Mouse (Mus musculus) frontal cortex, adult 2 months (tissue): ENCODE data around the gene Phlpp1. TPM values are rescaled to one million over a fixed set of nuclear protein-coding genes. Genes with fewer than 3 reads are reported as not detected.

ENCODE experiments used
- DNase-seq, 2 experiments: peaks; one replicate each; pipeline ENCODE4 v3.0.0; 2022; ENCODE audit warnings: low spot score in 1 of 2; ENCODE audit errors: extremely low spot score in 1 of 2
- polyA plus RNA-seq: library from polyadenylated mRNA; depleted of rRNA; stranded (reverse); fragments of >200 nt; gene quantifications from 2 replicates; pipeline ENCODE4 v1.2.3, GENCODE M21; 2012

Phlpp1 gene
- polyA plus RNA-seq, 1 experiment, result 39.1 TPM

DNA sequence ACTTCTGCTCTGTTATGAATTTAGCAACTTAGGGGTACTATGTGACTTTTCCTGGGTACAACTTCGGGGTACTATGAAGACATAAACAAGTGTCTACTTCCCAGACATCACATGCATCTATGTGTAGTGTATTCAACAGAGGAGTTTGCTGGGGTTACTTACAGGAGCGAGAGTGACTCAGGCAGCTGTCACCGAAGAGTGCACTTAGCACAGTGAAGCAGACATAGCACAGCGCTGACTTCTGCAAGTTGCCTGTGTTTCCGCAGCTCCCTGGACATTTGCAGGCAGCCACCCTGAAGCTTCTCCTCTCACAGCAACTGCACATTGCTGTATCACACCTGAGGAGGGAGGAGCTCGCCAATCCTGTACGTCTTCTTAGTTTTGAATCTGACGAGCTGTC is 8.2 kb upstream of the Phlpp1 start:
- DNase-seq, result no peak

DNA sequence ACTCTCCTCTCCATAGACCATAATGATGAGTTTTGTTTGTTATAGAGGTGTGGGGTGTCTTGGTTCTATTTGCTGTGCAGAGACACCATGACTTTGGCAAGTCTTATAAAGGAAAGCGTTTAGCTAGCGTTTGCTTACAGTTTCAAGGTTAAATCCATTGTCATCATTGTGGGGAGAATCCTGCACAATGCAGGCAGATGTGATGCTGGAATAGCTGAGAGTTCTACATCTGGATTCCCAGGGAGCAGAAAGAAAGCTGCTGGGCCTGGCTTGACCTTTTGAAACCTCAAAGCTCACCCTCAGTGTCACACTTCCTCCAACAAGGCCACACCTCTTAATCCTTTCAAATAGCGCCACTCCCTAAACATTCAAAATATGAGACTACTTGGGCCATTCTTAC is 7.4 kb upstream of the Phlpp1 start:
- no peak for DNase-seq

DNA sequence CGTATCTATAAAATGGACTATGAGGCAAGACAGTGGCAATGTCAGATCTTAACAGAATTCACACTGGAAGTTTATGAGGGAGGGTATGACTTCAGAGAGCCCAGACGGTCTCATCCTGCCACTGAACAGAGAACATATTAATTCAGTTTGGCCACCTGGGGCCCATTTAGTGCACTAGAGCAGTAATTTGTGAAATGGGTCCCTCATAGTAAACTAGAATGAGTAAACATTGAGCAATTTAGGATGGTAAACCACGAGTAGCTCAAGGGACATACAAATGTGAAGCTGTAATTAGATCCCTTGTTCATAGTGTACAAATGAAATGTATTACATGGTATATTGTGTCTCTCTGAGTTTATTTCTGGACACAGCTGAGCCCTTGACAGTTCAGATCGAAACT is 3.6 kb upstream of the Phlpp1 start:
- DNase-seq, result no peak

DNA sequence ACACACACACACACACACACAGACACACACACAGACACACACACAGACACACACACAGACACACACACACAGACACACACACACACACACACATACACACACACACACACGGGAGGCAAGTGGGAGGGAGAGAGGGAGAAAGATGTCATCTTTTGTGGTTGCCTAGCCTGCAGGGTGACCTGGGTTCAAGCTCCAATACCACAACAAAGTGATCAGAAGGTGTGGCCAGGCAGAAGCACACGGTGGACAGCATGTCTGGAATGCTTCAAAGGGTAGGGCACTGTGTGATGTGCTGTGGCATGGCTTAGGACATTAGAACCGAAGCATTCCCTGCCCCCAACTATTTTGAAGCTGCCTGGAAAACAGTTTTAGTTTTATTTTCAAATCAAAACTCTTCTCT is 2.8 kb upstream of the Phlpp1 start:
- DNase-seq, result no peak

DNA sequence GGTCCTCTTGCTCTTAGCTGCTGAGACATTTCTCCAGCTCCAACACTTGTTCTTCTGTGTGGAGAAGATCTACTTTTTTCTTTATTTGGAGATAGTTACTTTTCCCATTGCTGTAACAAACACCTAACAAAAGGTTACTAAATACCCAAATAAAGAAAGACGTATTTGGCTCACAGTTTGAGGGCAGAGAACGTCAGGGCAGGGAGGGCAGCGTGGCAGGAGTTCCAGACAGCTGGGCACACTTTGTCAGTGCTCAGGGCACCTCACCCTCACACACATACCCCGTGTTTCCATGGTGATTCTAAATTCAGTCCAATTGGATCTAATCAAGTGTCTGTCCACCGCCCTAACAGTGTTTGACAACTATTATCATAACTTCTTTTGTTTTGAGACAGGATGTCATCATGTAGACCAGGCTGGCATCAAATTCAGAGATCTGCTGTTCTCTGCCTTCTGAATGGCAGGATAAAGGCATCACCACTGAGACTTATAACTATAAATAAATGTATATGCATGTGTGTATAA is 1.7 kb upstream of the Phlpp1 start:
- DNase-seq, result no peak

DNA sequence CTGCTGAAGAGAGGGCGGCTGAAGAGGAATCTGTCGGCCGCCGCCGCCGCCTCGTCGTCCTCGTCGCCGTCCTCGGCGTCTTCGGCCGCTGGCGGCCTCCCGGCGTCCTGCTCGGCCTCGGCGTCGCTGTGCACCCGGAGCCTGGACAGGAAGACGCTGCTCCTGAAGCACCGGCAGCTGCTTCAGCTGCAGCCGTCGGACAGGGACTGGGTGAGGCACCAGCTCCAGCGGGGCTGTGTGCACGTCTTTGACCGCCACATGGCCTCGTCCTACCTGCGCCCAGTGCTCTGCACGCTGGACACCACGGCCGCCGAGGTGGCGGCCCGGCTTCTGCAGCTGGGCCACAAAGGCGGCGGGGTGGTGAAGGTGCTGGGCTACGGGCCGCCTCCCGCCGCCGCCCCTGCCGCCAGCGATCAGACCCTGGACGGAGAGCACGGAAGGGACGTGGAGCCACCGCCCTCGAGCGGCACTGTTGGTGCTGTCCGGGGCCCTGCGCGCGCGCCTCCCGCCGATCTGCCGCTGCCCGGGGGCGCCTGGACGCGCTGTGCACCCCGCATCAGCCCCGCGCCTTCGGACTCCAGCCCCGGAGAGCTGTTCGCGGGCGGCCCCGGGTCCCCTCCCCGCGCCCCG is 864 bp downstream of the Phlpp1 start:
- DNase-seq, result no peak

DNA sequence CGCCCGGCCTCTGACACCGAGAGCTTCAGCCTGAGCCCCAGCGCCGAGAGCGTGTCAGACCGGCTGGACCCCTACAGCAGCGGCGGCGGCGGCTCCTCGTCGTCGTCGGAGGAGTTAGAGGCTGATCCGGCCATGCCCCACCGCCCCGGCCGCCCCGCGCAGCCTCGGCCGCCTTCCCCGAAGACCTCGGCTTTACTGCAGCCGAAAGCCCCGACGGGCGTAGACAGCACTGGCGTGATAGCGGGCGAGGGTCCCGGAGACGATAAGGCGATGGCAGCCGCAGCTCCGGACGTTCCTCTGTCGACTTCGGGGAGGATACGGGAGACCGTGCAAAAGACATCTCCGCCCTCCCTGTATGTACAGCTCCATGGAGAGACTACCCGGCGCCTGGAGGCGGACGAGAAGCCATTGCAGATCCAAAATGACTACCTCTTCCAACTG is 1.4 kb downstream of the Phlpp1 start:
- no peak for DNase-seq

DNA sequence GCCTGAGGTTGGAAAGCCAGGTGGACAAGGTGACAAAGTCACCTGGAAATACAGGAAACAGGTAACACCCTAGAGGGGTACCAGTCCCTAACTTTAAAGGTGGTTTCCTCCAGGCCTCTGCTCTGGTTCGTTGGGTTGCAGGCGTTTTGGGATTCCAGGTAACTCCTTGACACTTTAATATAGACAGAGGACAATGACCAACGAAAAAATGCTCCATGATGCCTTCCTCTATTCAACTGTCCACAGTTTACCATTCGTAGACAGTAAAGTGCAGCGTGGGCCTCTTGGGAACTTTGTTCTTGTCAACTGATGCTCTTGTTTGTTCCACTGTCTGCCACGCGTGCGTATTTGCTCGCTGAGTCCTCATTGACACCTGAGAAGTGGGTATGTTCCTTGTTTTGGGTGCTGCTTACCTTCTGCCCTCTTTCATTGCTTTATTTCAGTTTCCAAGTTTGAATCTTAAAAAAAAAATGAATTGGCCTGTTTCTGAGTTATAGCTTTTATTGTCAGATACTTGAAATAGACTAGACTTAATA is 2.1 kb downstream of the Phlpp1 start:
- no peak for DNase-seq

DNA sequence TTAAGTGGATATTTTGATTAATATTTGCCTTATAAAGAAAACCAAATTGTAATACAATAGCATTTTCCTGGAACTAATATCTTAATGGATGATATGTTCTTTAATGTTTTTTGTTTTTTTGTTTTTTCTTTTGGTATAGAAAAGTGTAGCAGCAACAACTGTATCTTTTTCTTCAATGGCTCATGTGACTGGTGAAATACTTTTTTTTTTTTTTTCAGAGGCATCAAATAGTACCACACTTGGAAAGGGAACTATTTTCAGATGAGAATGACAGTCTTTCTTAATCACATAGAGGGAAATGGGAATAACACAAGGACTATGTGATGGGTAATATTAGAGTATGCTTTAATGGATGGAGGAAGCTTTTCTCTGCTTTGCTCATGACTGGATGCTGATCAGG is 3.0 kb downstream of the Phlpp1 start:
- no peak for DNase-seq

DNA sequence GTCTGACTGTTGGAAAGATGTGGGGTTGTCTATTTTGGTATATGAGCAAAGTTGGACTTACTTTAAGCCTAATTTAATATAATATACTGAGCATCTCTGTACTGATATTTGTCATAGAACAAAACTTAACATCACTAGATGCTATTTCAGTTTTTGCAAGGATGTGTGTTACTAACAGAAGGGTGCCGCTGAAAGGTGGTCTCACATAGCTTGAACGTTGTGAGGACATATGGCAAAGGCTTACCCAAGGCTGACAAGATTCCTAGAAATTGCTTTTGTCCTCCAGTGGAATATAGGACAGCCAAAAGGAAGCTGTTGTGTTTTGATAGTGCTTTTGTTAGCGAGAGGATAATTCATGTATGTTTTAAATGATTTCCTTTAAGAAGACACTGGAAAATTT is 3.8 kb downstream of the Phlpp1 start:
- no peak for DNase-seq

DNA sequence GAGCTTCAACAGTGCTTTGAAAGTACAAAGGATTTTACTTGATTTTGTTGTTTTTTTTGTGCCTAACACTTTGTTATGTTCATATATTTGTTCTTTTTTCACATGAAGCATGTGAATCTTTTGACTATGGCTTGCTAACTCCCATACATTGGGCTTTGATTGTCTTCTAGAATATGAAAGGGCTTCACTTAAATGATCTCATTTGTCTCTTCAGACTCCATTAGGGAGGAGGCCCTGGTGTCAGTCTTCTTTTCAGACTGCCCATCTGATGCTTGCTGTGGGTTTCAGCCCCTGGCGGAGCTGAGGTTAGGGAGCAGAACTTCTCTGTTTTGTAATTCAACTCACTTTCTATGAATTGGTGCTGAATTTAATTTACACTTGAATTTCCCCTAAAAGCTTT is 5.2 kb downstream of the Phlpp1 start:
- DNase-seq, result no peak

DNA sequence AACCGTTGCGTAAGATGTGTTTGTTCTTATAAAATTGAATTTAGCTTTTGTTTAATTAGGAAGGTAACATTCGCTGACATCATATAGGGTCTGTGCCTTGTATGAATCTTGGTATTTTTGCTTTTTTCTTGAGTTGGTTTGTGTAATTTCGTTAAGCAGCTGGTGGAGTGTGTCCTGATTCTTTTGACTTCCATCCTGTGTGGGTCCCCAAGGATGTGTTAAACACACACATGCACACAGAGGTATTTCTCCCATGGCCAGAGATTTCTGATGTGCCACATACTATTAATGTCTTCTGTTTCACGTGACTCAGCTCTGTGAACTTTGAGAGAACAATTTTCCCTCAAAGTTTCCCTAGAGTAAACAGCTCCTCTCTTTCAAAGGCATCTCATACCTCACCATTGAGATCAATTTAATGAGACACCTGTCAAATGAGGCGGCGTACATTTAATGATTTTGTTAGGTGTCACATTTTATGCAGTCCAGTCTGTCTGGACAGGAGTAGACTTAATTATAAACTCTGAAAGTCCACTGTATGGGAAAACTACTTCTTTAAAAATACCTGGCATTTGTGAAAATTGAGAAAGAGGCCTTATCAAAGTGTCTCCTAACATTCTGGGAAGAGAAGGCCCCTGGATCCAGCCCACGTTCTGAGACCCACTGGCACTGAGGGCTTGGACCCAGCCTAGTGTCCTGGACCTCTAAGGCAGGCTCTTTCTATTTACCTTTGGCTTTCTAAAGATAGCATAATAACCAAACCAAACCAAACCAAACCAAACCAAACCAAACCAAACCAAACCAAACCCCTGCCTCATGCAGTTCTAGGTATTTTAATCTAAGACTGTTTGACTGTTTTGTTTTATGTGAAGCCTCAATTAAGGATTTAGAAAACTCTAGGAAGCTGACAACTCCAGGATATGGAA is 6.6 kb downstream of the Phlpp1 start:
- DNase-seq, result no peak

DNA sequence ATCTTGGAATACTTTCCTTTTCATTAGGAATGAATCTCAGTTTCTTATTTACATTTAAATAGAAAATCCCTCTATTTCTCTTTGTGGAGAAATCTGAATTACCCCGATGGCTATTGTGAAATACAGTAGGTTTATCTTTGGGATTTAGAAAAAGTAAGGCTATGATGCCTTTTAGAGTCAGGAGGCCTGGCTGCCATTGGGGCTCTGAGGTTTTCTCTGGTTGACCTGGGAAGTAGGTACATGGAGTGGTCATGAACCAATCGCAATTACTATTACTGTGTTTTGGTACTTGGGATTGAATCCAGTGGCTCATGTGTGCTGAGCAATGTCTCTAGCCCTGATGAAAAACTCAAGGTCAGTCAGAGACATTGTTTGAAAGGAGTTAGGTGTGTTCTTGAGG is 12.1 kb downstream of the Phlpp1 start:
- DNase-seq, result no peak

DNA sequence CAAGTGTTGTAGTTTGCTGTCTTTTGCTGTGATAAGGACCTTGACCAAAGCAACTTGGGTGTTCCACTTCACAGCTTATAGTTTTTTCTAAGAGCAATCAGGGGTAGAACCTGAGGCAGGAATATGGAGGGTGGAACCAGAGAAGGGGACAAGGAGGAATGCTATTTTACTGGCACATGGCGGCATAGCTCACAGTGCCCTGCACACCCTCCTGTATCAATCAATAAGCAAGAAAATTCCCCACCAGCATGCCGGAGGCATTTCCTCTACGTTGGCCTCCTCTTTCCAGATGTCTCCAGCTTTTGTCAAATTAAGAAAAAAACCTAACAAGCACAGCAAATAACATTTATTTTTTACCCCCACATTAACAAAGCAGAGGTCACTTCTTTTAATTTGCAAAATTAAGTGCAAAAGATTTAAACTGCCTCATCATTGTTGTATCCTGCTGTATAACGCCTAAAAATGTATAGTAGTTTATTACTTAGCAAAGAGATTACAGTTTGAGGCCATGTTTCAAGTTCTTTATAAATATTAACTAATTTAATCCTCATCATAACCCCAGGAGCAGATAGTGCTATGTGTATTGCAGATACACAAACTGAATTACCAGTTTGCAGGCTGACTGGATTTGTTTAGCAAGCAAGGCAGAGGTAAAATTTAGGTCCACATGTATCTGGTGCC is 13.4 kb downstream of the Phlpp1 start:
- no peak for DNase-seq

DNA sequence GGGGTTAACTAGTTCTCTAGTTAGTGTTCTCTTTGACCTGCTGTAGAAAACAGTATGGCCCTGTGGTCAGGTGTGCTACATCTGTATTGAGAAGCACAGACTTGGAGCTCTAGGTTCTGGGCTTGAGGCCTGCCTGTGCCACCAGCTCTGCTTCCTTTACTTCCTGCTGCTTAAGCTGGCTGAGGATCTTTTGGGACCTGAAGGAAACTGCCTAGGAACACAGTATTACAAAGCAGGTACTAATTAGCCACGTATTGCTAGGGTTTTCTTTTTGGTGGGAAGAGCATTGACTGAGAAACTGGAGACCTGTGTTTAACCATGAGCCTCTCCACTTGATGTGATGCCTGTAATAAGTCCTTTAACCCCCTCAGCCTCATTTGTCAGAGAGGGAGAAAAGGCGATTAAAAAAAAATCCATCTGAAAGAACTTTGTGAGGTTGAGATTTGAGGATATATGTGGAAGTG is 13.9 kb downstream of the Phlpp1 start:
- no peak for DNase-seq

DNA sequence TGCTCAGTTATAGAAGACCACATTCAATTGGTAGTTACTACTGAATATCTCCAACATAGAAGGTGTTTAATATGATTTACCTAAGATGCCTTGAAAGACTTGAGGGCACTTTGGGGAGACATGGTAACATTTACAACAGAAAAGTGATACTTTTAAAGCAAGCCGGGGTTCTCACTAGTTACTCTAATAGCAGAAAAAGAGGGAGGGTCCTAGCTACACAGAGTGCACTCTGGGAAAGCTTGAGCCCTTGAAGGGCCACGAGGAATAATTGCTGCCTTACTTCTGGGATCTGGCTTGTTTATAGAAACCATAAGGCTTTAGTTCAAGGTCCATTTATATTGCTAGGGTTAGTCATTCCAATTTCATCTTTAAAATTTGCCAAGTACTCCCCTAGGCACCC is 14.5 kb downstream of the Phlpp1 start:
- no peak for DNase-seq

DNA sequence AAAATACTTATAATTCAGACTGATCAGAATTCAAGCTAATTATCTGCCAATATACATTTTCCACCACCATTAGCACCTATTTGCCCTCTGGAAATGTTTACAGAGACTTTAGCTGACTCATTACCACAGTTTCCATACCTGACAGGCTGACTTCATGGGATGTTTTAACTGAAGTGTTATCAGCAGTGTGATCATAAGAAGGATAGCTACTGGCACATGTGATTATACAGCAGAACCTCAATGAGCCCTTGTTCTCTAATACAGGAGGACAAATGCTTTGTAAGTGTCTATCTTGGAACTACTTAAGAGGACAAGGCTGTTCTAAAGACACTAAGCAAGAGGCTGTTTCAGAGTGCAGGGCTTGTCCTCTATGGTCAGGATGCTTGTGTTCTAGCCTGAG is 15.9 kb downstream of the Phlpp1 start:
- no peak for DNase-seq

DNA sequence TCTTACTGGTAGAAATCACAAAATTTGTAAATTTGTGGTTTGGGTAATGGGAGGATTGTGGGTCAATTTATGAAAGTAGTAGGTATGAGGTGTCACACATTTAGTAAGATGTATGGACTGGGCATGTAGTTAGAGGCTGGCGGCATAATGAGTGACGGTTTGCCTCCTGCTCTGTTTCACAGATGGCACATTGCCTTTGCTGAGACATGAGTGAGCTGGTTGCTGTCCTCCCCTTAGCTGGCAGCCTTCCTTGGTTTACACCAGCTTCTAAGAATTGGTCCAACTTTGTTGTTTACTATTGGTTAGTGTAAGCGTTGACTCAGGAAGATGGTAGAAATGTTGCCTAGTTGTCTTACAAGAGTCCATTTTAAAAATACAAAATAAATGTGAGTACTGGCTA is 17.2 kb downstream of the Phlpp1 start:
- DNase-seq, result no peak

DNA sequence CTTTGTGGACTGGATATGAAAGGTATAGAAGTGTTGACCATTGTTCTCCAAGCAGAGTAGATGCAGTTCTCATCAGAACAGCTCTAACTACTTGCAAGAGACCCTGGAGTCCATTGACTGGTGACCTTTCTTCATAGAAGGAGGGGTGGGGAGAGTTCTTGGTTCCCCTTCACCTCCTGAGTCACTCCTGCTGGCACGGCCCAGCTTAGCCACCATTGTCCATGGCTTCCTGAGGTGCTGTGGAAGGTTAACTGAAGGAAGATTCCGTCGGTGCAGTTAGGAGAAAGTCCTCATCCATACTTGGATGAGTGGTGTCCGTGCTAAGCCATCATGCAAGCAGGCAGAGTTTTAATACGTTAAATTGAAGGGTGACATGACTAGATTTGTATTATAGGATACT is 17.8 kb downstream of the Phlpp1 start:
- DNase-seq, result no peak

DNA sequence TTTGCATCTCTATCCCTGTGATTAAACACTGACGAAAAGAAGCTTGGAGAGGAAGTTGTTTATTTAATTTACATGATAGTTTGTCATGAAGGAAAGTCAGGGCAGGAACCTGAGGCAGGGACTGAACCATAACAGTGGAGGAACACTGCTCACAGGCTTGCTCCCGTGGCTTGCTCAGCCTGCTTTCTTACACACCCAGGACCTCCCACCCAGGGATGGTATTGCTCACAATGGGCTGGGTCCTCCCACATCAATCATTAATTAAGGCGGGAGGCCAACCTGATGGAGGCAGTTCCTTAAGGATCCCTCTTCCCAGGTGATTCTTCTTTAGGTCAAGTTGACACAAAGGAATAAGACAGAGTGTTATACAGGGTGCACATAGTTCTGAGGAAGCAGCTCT is 19.1 kb downstream of the Phlpp1 start:
- DNase-seq, result no peak

DNA sequence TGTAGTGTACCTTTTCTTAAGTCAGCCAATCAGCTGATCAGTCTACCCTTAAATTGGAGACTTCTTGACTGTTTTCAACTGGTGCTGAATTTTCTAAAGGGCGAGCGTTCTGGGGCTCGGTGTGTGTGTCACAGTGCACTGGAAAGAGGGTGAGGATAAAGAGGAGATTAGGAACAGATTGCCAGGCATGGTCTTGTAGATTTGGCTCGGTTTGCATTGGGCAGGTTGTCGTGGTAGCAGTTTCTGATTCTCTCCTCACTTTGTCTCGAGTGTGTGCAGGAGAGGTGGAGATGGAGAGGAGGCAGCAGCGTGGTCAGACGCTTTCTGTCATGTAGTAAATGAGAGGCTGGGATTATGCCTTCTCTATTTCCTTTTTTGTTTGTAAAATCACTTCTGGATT is 20.3 kb downstream of the Phlpp1 start:
- no peak for DNase-seq
